Mouse (Mus musculus): Measurements from ENCODE around the gene Chchd1.
"Not testable (repeated sequence)": the region's sequence is repeated elsewhere in the genome, so short reads cannot be mapped to it uniquely, and the experiment has no call there.

DNA sequence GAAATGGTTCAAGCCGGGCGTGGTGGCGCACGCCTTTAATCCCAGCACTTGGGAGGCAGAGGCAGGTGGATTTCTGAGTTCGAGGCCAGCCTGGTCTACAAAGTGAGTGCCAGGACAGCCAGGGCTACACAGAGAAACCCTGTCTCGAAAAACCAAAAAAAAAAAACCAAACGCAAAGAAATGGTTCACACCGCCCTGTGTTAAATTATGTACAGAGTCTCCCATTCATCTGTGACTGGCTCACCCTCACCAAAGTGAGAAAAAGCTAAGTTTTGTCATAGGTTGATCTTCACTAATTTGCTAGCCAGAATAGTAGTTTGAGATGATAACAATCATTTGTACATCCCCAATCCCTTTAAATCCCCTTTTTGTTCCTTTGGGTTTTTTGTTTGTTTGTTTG is 655 bp downstream of the Chchd1 start:
- not testable (repeated sequence) for TF ChIP-seq CTCF (IDR thresholded peaks at IDR 0.05); POLR2A (IDR thresholded peaks at IDR 0.05; ENCODE audit: insufficient read depth, low read depth, low read length)

Measured in heart, adult 2 months (tissue).